Mouse (Mus musculus) lung, postnatal 4 days (tissue): ENCODE measurements around the gene Skap2.

Source experiments
- DNase-seq, 2 experiments: peaks; one replicate each; pipeline ENCODE4 v3.0.0; 2021

Skap2 gene

GRCm38 (mm10) chr6:52012409-52013244 lies at the start of gene Skap2:
TSS of gene Skap2 (minus strand) at chr6:52012549.
- DNase-seq = peak; percentile 100

- DNase-seq = peak in 1 of 2 experiments; percentile 30
These were observed 46.6 kb upstream of the Skap2 start for GRCm38 (mm10) chr6:52058899-52059448.

- DNase-seq = peak; percentile 14 to 30
These were observed 45.8 kb upstream of the Skap2 start for GRCm38 (mm10) chr6:52058120-52058519.

GRCm38 (mm10) chr6:52053567-52054561 lies 41.5 kb upstream of the Skap2 start:
- DNase-seq = no peak

- no peak for DNase-seq
These were observed 37.7 kb upstream of the Skap2 start for GRCm38 (mm10) chr6:52050062-52050461.

- peak; percentile 32 to 37 for DNase-seq
These were observed 33.2 kb upstream of the Skap2 start for GRCm38 (mm10) chr6:52045517-52045916.

- DNase-seq = no peak
These were observed 23.7 kb upstream of the Skap2 start for GRCm38 (mm10) chr6:52036077-52036476.

- no peak for DNase-seq
These were observed 18.8 kb upstream of the Skap2 start for GRCm38 (mm10) chr6:52031181-52031580.

GRCm38 (mm10) chr6:52028131-52028530 lies 15.8 kb upstream of the Skap2 start:
- no peak for DNase-seq

GRCm38 (mm10) chr6:52027181-52027580 lies 14.8 kb upstream of the Skap2 start:
- no peak for DNase-seq

GRCm38 (mm10) chr6:52026281-52026680 lies 13.9 kb upstream of the Skap2 start:
- peak; percentile 10 to 54 for DNase-seq

- no peak for DNase-seq
These were observed 12.4 kb upstream of the Skap2 start for GRCm38 (mm10) chr6:52024730-52025129.

GRCm38 (mm10) chr6:52022363-52022762 lies 10.0 kb upstream of the Skap2 start:
- no peak for DNase-seq

- DNase-seq = no peak
These were observed 7.9 kb upstream of the Skap2 start for GRCm38 (mm10) chr6:52020276-52020675.

- no peak for DNase-seq
These were observed 1.0 kb upstream of the Skap2 start for GRCm38 (mm10) chr6:52013245-52013945.

GRCm38 (mm10) chr6:52011559-52012408 lies 565 bp downstream of the Skap2 start:
- DNase-seq = no peak

- DNase-seq = no peak
These were observed 3.0 kb downstream of the Skap2 start for GRCm38 (mm10) chr6:52009385-52009784.

GRCm38 (mm10) chr6:52008757-52009156 lies 3.6 kb downstream of the Skap2 start:
- DNase-seq = no peak

GRCm38 (mm10) chr6:52006649-52007218 lies 5.6 kb downstream of the Skap2 start:
- DNase-seq = no peak

- peak; percentile 37 to 50 for DNase-seq
These were observed 6.2 kb downstream of the Skap2 start for GRCm38 (mm10) chr6:52005963-52006648.

GRCm38 (mm10) chr6:52005616-52005962 lies 6.8 kb downstream of the Skap2 start:
- no peak for DNase-seq
